Mouse (Mus musculus) hindbrain, postnatal 0 days (tissue): ENCODE results near the gene Ascl3. TPM values are rescaled to one million over a fixed set of nuclear protein-coding genes. Genes with fewer than 3 reads are reported as not detected.

ENCODE experiments used
- ATAC-seq: fragments of 200-750 bp; cut with Nextera tagmentation; 2 replicates; pipeline ENCODE4 v1.8.0; 2017; ENCODE audit warnings: mild to moderate bottlenecking, moderate TSS enrichment, moderate library complexity
- DNase-seq: peaks from one replicate; pipeline ENCODE4 v3.0.0-alpha.2; 2015; ENCODE audit warnings: low spot score
- H3K27ac ChIP-seq: fragments of 300-500 bp; sonication (generic); 2 replicates; pipeline ENCODE4 v1.5.1; 2014; ENCODE audit warnings: mild to moderate bottlenecking
- H3K27me3 ChIP-seq: fragments of 300-500 bp; sonication (generic); 2 replicates; pipeline ENCODE4 v1.6.1; 2014; ENCODE audit warnings: low read length, mixed read lengths; ENCODE audit not compliant: insufficient read depth
- H3K36me3 ChIP-seq: fragments of 300-500 bp; sonication (generic); 2 replicates; pipeline ENCODE4 v1.6.1; 2014; ENCODE audit warnings: low read length, mixed read lengths; ENCODE audit not compliant: insufficient read depth
- H3K4me1 ChIP-seq: fragments of 300-500 bp; sonication (generic); 2 replicates; pipeline ENCODE4 v1.6.1; 2014; ENCODE audit warnings: antibody characterized with exemption, low read length, mixed read lengths; ENCODE audit not compliant: insufficient read depth
- H3K4me2 ChIP-seq: fragments of 300-500 bp; sonication (generic); 2 replicates; pipeline ENCODE4 v1.6.1; 2014; ENCODE audit warnings: low read depth, mild to moderate bottlenecking, low read length, moderate library complexity, mixed read lengths
- H3K4me3 ChIP-seq: fragments of 300-500 bp; sonication (generic); 2 replicates; pipeline ENCODE4 v1.5.1; 2014; ENCODE audit warnings: low read length
- H3K9ac ChIP-seq: fragments of 300-500 bp; sonication (generic); replicated peaks from 2 replicates; pipeline ENCODE4 v1.6.1; 2014; ENCODE audit warnings: mild to moderate bottlenecking, low read length, moderate library complexity, mixed read lengths
- H3K9me3 ChIP-seq: fragments of 300-500 bp; sonication (generic); 2 replicates; pipeline ENCODE4 v1.6.1; 2016; ENCODE audit warnings: low read length, mixed read lengths
- CTCF ChIP-seq: IDR thresholded peaks from 2 replicates; pipeline ENCODE4 v1.5.1; 2016; ENCODE audit warnings: antibody characterized with exemption, control low read depth, low read depth
- WGBS: fragments of 180-500 bp; shearing (Covaris S2); extraction: QIAGEN DNeasy Blood & Tissue Kit; methylation state at CpG from one replicate; pipeline ENCODE4 v1.1.7; 2014; 5-methylcytosine and 5-hydroxymethylcytosine counted together
- polyA plus RNA-seq: library from polyadenylated mRNA; unstranded; fragments of >200 nt; fragmentation: Nextera tagmentation; extraction: Ambion mirVana; gene quantifications from 2 replicates; pipeline ENCODE4 v1.2.1, GENCODE M21; 2015
- total RNA-seq: library from RNA; depleted of rRNA; stranded (reverse); fragments of >200 nt; gene quantifications from 2 replicates; pipeline ENCODE4 v1.2.3, GENCODE M21; 2014

Ascl3 gene
- total and polyA plus RNA-seq, 2 experiments from 2014 or later: 0.44 TPM; not detected in 1

GRCm38 (mm10) chr7:109703190-109704015 is 28.1 kb downstream of the Ascl3 start, which contains the start of the genes St5 and Akip1:
St5 (minus strand) TSS chr7:109703605.
Akip1 (plus strand) TSS chr7:109703690.
- 2% methylated on average over 61 of the region's 61 CpGs for WGBS
- peak; percentile 95 for DNase-seq
- peak; percentile 96 for ATAC-seq
- Histone ChIP-seq H3K4me3 (peak within 1 kb of the TSS; percentile 68), H3K9ac (peak within 1 kb of the TSS; percentile 51), H3K27me3 (no peaks in the 10 kb centered on the region), H3K9me3 (no peaks in the 10 kb centered on the region), H3K36me3 (no peaks in the 10 kb centered on the region), H3K4me2 (peak within 1 kb of the TSS; percentile 72), H3K4me1 (no peaks in the 10 kb centered on the region), H3K27ac (peak within 1 kb of the TSS; percentile 65)
- no peak for TF ChIP-seq CTCF

DNA sequence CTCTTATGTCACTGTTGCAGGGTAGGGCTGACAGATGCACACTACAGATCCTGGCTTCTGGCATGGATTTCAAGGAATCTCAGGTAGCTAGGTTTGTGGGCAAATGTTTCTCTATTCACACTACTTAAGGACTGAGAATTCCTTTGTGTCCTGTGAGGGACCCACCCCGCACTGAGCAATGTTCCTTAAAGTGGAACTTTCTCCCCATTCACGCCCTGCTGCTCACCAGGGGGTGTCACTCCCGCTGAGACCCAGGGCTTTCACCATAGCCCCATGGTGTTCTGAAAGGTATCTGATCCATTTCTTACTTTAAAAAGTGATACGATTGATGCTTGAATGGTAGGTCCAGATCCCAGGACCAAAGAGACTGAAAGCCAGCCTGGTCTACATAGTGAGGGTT is 28.8 kb downstream of the Ascl3 start:
- Histone ChIP-seq H3K4me3 (peak overlapping the region; percentile 68), H3K4me2 (peak overlapping the region; percentile 72), H3K9me3 (no peaks in the 10 kb centered on the region), H3K9ac (peak overlapping the region; percentile 51; the same call in 1 of the 2 replicates), H3K4me1 (no peaks in the 10 kb centered on the region), H3K27ac (0 out of 2 replicates have a peak overlapping the region, but pooled peaks have one; percentile 65), H3K36me3 (no peaks in the 10 kb centered on the region), H3K27me3 (no peaks in the 10 kb centered on the region)
- no peak for TF ChIP-seq CTCF
- no peak for ATAC-seq
- no peak for DNase-seq
- WGBS: 27% methylated on average over 4 of the region's 4 CpGs

GRCm38 (mm10) chr7:109700213-109700612 is 31.3 kb downstream of the Ascl3 start:
- Histone ChIP-seq H3K9ac (no peak overlapping the region), H3K27ac (no peak overlapping the region), H3K27me3 (no peaks in the 10 kb centered on the region), H3K4me1 (no peaks in the 10 kb centered on the region), H3K9me3 (no peaks in the 10 kb centered on the region), H3K36me3 (no peaks in the 10 kb centered on the region), H3K4me3 (no peak overlapping the region), H3K4me2 (no peak overlapping the region)
- ATAC-seq: no peak
- TF ChIP-seq CTCF: peak; percentile 29
- DNase-seq: no peak

DNA sequence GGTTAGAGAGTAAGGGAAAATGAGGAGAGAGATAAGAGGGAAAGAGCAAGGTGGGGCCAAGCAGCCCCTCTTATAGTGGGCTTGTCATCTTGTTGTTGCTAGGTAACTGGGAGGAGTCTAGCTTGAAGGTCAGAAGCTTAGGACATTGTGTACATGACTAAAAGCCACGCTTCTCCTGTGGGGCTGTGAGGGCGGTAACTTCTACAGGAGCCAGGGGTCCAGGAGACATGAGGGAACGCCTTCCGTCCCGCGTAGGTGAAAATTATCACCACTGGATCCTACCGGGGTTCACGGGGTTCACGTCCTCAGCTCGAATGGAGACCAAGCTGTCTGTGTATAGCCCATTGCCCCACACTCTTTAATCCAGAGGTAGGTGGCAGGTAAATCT is 36.2 kb downstream of the Ascl3 start:
- no peak for TF ChIP-seq CTCF
- Histone ChIP-seq H3K9me3 (no peaks in the 10 kb centered on the region), H3K27me3 (no peaks in the 10 kb centered on the region), H3K4me2 (no peak overlapping the region), H3K9ac (no peak overlapping the region), H3K4me3 (no peak overlapping the region), H3K36me3 (no peaks in the 10 kb centered on the region), H3K4me1 (no peaks in the 10 kb centered on the region), H3K27ac (no peak overlapping the region)
- 93% methylated on average over 10 of the region's 10 CpGs for WGBS
- DNase-seq (no peak), ATAC-seq (no peak)

GRCm38 (mm10) chr7:109694576-109695338 is 36.8 kb downstream of the Ascl3 start:
- Histone ChIP-seq H3K27ac (no peak overlapping the region), H3K9ac (no peak overlapping the region), H3K9me3 (no peaks in the 10 kb centered on the region), H3K27me3 (no peaks in the 10 kb centered on the region), H3K4me3 (no peak overlapping the region), H3K36me3 (no peaks in the 10 kb centered on the region), H3K4me1 (no peaks in the 10 kb centered on the region), H3K4me2 (no peak overlapping the region)
- ATAC-seq: no peak
- TF ChIP-seq CTCF: no peak
- no peak for DNase-seq
- 77% methylated on average over 13 of the region's 13 CpGs for WGBS

DNA sequence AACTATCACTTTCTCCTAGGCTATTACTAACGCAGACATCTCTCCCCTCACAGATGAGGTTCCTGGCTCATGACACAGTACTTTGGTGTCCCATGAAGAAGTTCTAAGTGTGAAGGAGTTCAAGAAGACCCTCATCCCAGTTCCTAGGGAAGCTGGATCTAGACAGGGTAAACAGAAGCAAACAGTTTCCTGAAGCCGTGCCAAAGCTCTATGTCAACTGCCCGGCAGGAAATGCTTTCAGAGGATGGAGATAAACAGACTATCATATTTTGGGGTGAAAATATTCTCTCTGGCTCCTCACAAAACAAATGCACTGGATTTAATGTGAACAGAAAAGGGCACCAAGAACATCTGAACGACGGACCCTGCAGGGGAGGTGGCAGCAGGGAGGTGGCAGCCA is 40.6 kb downstream of the Ascl3 start:
- Histone ChIP-seq H3K4me2 (no peak overlapping the region), H3K36me3 (no peaks in the 10 kb centered on the region), H3K9ac (no peak overlapping the region), H3K9me3 (no peaks in the 10 kb centered on the region), H3K4me3 (no peak overlapping the region), H3K27ac (no peak overlapping the region), H3K27me3 (no peaks in the 10 kb centered on the region), H3K4me1 (no peaks in the 10 kb centered on the region)
- DNase-seq (no peak), ATAC-seq (no peak)
- WGBS: 83% methylated on average over 5 of the region's 5 CpGs
- no peak for TF ChIP-seq CTCF

DNA sequence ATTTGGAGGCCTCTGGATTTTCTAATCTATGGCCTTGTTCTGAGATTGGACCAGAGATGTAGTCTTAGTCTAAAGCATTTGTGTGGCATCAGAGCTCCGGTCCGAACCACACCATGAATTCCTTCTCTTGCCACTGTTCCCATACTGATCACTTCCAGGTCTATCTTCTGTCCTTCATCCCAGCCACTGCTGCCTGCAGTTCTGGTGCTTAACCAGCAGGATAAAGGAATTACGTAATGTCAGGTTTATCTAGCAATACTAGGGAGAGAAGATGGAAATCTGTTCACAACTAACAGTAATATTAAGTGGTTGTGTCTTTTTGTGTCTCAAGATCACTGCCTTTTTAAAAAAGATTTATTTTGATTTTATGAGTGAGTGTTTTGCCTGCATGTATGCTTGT is 41.4 kb downstream of the Ascl3 start:
- Histone ChIP-seq H3K4me1 (no peaks in the 10 kb centered on the region), H3K27ac (no peak overlapping the region), H3K27me3 (no peaks in the 10 kb centered on the region), H3K9me3 (no peaks in the 10 kb centered on the region), H3K9ac (no peak overlapping the region), H3K4me2 (no peak overlapping the region), H3K4me3 (no peak overlapping the region), H3K36me3 (no peaks in the 10 kb centered on the region)
- no peak for ATAC-seq
- no peak for DNase-seq
- TF ChIP-seq CTCF: peak; percentile 52
- WGBS: 88% methylated on average over 3 of the region's 3 CpGs
